Mouse (Mus musculus) bone marrow, adult 2 months (tissue): ENCODE results near the gene Olfr1510. TPM values are rescaled to one million over a fixed set of nuclear protein-coding genes. Genes with fewer than 3 reads are reported as not detected.

Experiments used
- H3K27ac ChIP-seq: fragments of 200-500 bp; 2 replicates; pipeline ENCODE4 v1.5.1; 2012; ENCODE audit warnings: low read depth, mild to moderate bottlenecking, control low read depth, inconsistent platforms, low read length; ENCODE audit not compliant: control insufficient read depth, poor library complexity, insufficient read depth
- H3K4me1 ChIP-seq: fragments of 200-500 bp; 2 replicates; pipeline ENCODE4 v1.6.1; 2011; ENCODE audit warnings: low read length; ENCODE audit not compliant: control insufficient read depth, insufficient read depth
- H3K4me3 ChIP-seq: fragments of 200-500 bp; replicated peaks from 2 replicates; pipeline ENCODE3; 2011; ENCODE audit warnings: mild to moderate bottlenecking, low read depth, low read length, control low read depth; ENCODE audit not compliant: control insufficient read depth
- CTCF ChIP-seq: fragments of 200-500 bp; IDR thresholded peaks from 2 replicates; pipeline ENCODE4 v1.5.1; 2011; ENCODE audit warnings: low read length, control low read depth; ENCODE audit not compliant: control insufficient read depth, insufficient read depth
- POLR2A ChIP-seq: fragments of 200-500 bp; IDR thresholded peaks from 2 replicates; pipeline ENCODE4 v1.6.1; 2011; ENCODE audit warnings: low read depth, mild to moderate bottlenecking, control low read depth, low read length, borderline replicate concordance; ENCODE audit not compliant: control insufficient read depth
- WGBS: fragments of 180-500 bp; shearing (Covaris S2); methylation state at CpG from one replicate; pipeline ENCODE4 v1.1.7; 2018; 5-methylcytosine and 5-hydroxymethylcytosine counted together
- polyA plus RNA-seq: library from polyadenylated mRNA; stranded (reverse); fragments of >200 nt; gene quantifications from 2 replicates; pipeline ENCODE4 v1.2.4, GENCODE M21; 2011; ENCODE audit warnings: low replicate concordance; ENCODE audit not compliant: missing spikeins, insufficient read depth, insufficient read length

Gene Olfr1510
- polyA plus RNA-seq, 1 experiment: not detected

- no peak within 1 kb of the TSS for H3K4me3 ChIP-seq
- H3K4me1 ChIP-seq: no peaks in the 10 kb centered on the region
- WGBS: 64% methylated on average over 2 of the region's 2 CpGs
- no peak within 1 kb of the TSS for H3K27ac ChIP-seq
- no peak for TF ChIP-seq POLR2A
- no peak for TF ChIP-seq CTCF
These were observed 35.1 kb downstream of the Olfr1510 start, which contains the start of gene Olfr1512 for GRCm38 (mm10) chr14:52379068-52379467. TSS of gene Olfr1512 (minus strand) at chr14:52379168.

- no peak overlapping the region for H3K4me3 ChIP-seq
- TF ChIP-seq POLR2A: no peak
- TF ChIP-seq CTCF: no peak
- H3K27ac ChIP-seq: no peak overlapping the region
- WGBS: 81% methylated on average over 3 of the region's 3 CpGs
- no peaks in the 10 kb centered on the region for H3K4me1 ChIP-seq
These were observed 45.4 kb downstream of the Olfr1510 start for GRCm38 (mm10) chr14:52368741-52369140.

Other genes with a start within 250 kb of the Olfr1510 start
- 105 and 117 TPM in 2 replicates for gene Supt16, start 217.0 kb downstream of the Olfr1510 start, polyA plus RNA-seq
- gene Chd8, start 156.6 kb downstream of the Olfr1510 start, polyA plus RNA-seq: 38.2 and 71.8 TPM in 2 replicates
- 8.3 and 25.6 TPM in 2 replicates for gene Tox4, start 135.2 kb downstream of the Olfr1510 start, polyA plus RNA-seq
- gene Rab2b, start 134.8 kb downstream of the Olfr1510 start, polyA plus RNA-seq: 6.7 and 7.9 TPM in 2 replicates
- gene Mettl3, start 109.2 kb downstream of the Olfr1510 start, polyA plus RNA-seq: 64.5 and 98.3 TPM in 2 replicates
- 0.66 and 1.7 TPM in 2 replicates for gene Sall2, start 85.6 kb downstream of the Olfr1510 start, polyA plus RNA-seq
- not detected in 2 replicates for gene Olfr1513, start 58.0 kb downstream of the Olfr1510 start, polyA plus RNA-seq
- not detected in 2 replicates for gene Olfr1512, start 35.2 kb downstream of the Olfr1510 start, polyA plus RNA-seq
- not detected in 2 replicates for gene Olfr1511, start 17.0 kb downstream of the Olfr1510 start, polyA plus RNA-seq
- gene Olfr1509, start 28.6 kb upstream of the Olfr1510 start, polyA plus RNA-seq: not detected in 2 replicates
- not detected in 2 replicates for gene Olfr1508, start 53.1 kb upstream of the Olfr1510 start, polyA plus RNA-seq
- gene Olfr1507, start 81.4 kb upstream of the Olfr1510 start, polyA plus RNA-seq: not detected in 2 replicates